Mouse (Mus musculus) forebrain, embryonic 14.5 days (tissue): ENCODE results near the gene Rpl23. TPM values are rescaled to one million over a fixed set of nuclear protein-coding genes. Genes with fewer than 3 reads are reported as not detected.

Experiments used
- ATAC-seq: fragments of 200-750 bp; cut with Nextera tagmentation; 2 replicates; pipeline ENCODE4 v1.8.0; 2017; ENCODE audit warnings: mild to moderate bottlenecking, moderate library complexity
- DNase-seq: peaks from one replicate; pipeline ENCODE4 v3.0.0-alpha.2; 2015; ENCODE audit warnings: low spot score
- H3K27ac ChIP-seq: fragments of 300-500 bp; sonication (generic); 2 replicates; pipeline ENCODE4 v1.5.1; 2014; ENCODE audit warnings: low read depth, mild to moderate bottlenecking, control low read depth, low read length, moderate library complexity
- H3K27me3 ChIP-seq: fragments of 300-500 bp; sonication (generic); replicated peaks from 2 replicates; pipeline ENCODE4 v1.6.1; 2014; ENCODE audit warnings: low read length, control low read depth, mixed read lengths; ENCODE audit not compliant: control insufficient read depth, insufficient read depth
- H3K36me3 ChIP-seq: fragments of 300-500 bp; sonication (generic); 2 replicates; pipeline ENCODE4 v1.6.1; 2014; ENCODE audit warnings: low read length, control low read depth; ENCODE audit not compliant: control insufficient read depth, insufficient read depth
- H3K4me1 ChIP-seq: fragments of 300-500 bp; sonication (generic); 2 replicates; pipeline ENCODE4 v1.6.1; 2014; ENCODE audit warnings: antibody characterized with exemption, low read length, control low read depth; ENCODE audit not compliant: control insufficient read depth, insufficient read depth
- H3K4me2 ChIP-seq: fragments of 300-500 bp; sonication (generic); 2 replicates; pipeline ENCODE4 v1.6.1; 2014; ENCODE audit warnings: mild to moderate bottlenecking, control low read depth, low read length
- H3K4me3 ChIP-seq: fragments of 300-500 bp; sonication (generic); 2 replicates; pipeline ENCODE4 v1.5.1; 2014; ENCODE audit warnings: low read depth, low read length, control low read depth
- H3K9ac ChIP-seq: fragments of 300-500 bp; sonication (generic); 2 replicates; pipeline ENCODE4 v1.6.1; 2014; ENCODE audit warnings: mild to moderate bottlenecking, low read length, control low read depth, moderate library complexity
- H3K9me3 ChIP-seq: fragments of 300-500 bp; sonication (generic); replicated peaks from 2 replicates; pipeline ENCODE4 v1.6.1; 2016; ENCODE audit warnings: low read length, control low read depth, mixed read lengths; ENCODE audit not compliant: control insufficient read depth
- WGBS: fragments of 180-500 bp; shearing (Covaris S2); extraction: QIAGEN DNeasy Blood & Tissue Kit; methylation state at CpG from one replicate; pipeline ENCODE4 v1.1.7; 2014; 5-methylcytosine and 5-hydroxymethylcytosine counted together
- polyA plus RNA-seq: library from polyadenylated mRNA; unstranded; fragments of >200 nt; fragmentation: Nextera tagmentation; extraction: Ambion mirVana; gene quantifications from 2 replicates; pipeline ENCODE4 v1.2.1, GENCODE M21; 2014

The Rpl23 gene
- polyA plus RNA-seq, 1 experiment from 2014 or later, result 451 TPM

GRCm38 (mm10) chr11:97744063-97744717 is 38.0 kb downstream of the Rpl23 start, which contains the start of gene Pip4k2b:
Gene Pip4k2b (minus strand): TSS chr11:97744704.
- Histone ChIP-seq H3K4me3 (peak within 1 kb of the TSS; percentile 69), H3K4me1 (peaks cover 15% of the 10 kb centered on the region), H3K4me2 (peak within 1 kb of the TSS; percentile 66), H3K27me3 (no peaks in the 10 kb centered on the region), H3K27ac (peak within 1 kb of the TSS; percentile 94), H3K9ac (peak within 1 kb of the TSS; percentile 76), H3K36me3 (peaks cover 31% of the 10 kb centered on the region), H3K9me3 (no peaks in the 10 kb centered on the region)
- ATAC-seq (peak; percentile 30), DNase-seq (no peak)
- WGBS, result under 1% methylated on average over 58 of the region's 63 CpGs

GRCm38 (mm10) chr11:97743423-97743822 is 38.8 kb downstream of the Rpl23 start:
- Histone ChIP-seq H3K36me3 (peaks cover 25% of the 10 kb centered on the region), H3K27me3 (no peaks in the 10 kb centered on the region), H3K4me2 (peak overlapping the region; percentile 66), H3K9me3 (no peaks in the 10 kb centered on the region), H3K9ac (peak overlapping the region; percentile 75), H3K4me1 (peaks cover 15% of the 10 kb centered on the region), H3K27ac (0 out of 2 replicates have a peak overlapping the region, but pooled peaks have one; percentile 94), H3K4me3 (peak overlapping the region; percentile 69)
- WGBS, result 35% methylated on average over 9 of the region's 9 CpGs
- no peak for DNase-seq
- no peak for ATAC-seq

GRCm38 (mm10) chr11:97742591-97742990 is 39.6 kb downstream of the Rpl23 start:
- no peaks in the 10 kb centered on the region for H3K27me3 ChIP-seq
- DNase-seq (no peak), ATAC-seq (no peak)
- H3K9ac ChIP-seq, result peak overlapping the region; percentile 29; the same call in 1 of the 2 replicates
- H3K27ac ChIP-seq, result no peak overlapping the region
- H3K36me3 ChIP-seq, result peaks cover 17% of the 10 kb centered on the region
- peak overlapping the region; percentile 66 for H3K4me2 ChIP-seq
- no peaks in the 10 kb centered on the region for H3K9me3 ChIP-seq
- H3K4me1 ChIP-seq, result peaks cover 15% of the 10 kb centered on the region
- H3K4me3 ChIP-seq, result no peak overlapping the region
- WGBS, result 69% methylated on average over 9 of the region's 9 CpGs

- Histone ChIP-seq H3K4me1 (peaks cover 15% of the 10 kb centered on the region), H3K4me2 (0 out of 2 replicates have a peak overlapping the region, but pooled peaks have one; percentile 5), H3K9ac (no peak overlapping the region), H3K9me3 (no peaks in the 10 kb centered on the region), H3K36me3 (peaks cover 13% of the 10 kb centered on the region), H3K4me3 (no peak overlapping the region), H3K27me3 (no peaks in the 10 kb centered on the region), H3K27ac (no peak overlapping the region)
- 93% methylated on average over 5 of the region's 5 CpGs for WGBS
- ATAC-seq (no peak), DNase-seq (no peak)
These were observed 40.1 kb downstream of the Rpl23 start for GRCm38 (mm10) chr11:97742157-97742556.

GRCm38 (mm10) chr11:97740190-97740589 is 42.0 kb downstream of the Rpl23 start:
- H3K4me3 ChIP-seq, result no peak overlapping the region
- no peak for DNase-seq
- no peak overlapping the region for H3K27ac ChIP-seq
- H3K9me3 ChIP-seq, result no peaks in the 10 kb centered on the region
- H3K4me1 ChIP-seq, result peaks cover 15% of the 10 kb centered on the region
- H3K4me2 ChIP-seq, result no peak overlapping the region
- 43% methylated on average over 7 of the region's 7 CpGs for WGBS
- H3K9ac ChIP-seq, result no peak overlapping the region
- H3K36me3 ChIP-seq, result no peaks in the 10 kb centered on the region
- H3K27me3 ChIP-seq, result no peaks in the 10 kb centered on the region
- no peak for ATAC-seq

- no peak overlapping the region for H3K4me3 ChIP-seq
- H3K36me3 ChIP-seq, result no peaks in the 10 kb centered on the region
- no peaks in the 10 kb centered on the region for H3K27me3 ChIP-seq
- WGBS, result 92% methylated on average over 3 of the region's 3 CpGs
- H3K4me1 ChIP-seq, result peaks cover 15% of the 10 kb centered on the region
- H3K9ac ChIP-seq, result no peak overlapping the region
- no peak overlapping the region for H3K27ac ChIP-seq
- H3K9me3 ChIP-seq, result no peaks in the 10 kb centered on the region
- no peak for ATAC-seq
- DNase-seq, result no peak
- no peak overlapping the region for H3K4me2 ChIP-seq
These were observed 43.1 kb downstream of the Rpl23 start for GRCm38 (mm10) chr11:97739155-97739554.

DNA sequence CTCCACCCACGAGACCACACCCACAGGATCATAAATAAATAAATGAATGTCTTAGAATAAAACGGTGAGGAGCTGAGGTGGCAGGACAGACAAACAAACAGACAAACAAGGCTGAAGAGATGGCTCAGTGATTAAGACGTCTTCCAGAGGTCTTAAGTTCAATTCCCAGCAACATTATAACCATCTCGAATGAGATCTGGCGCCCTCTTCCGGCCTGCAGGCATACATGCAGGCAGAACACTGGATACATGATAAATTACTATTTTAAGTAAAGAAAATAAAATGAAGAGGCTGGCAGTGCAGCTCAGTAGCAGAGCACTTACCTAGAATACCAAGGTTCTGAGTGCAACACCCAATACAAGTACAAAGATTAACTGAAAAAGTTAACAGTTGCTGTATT is 43.5 kb downstream of the Rpl23 start:
- WGBS, result 67% methylated on average over 6 of the region's 6 CpGs
- Histone ChIP-seq H3K36me3 (no peaks in the 10 kb centered on the region), H3K9me3 (no peaks in the 10 kb centered on the region), H3K4me1 (peaks cover 17% of the 10 kb centered on the region), H3K4me3 (no peak overlapping the region), H3K27ac (no peak overlapping the region), H3K9ac (no peak overlapping the region), H3K27me3 (no peaks in the 10 kb centered on the region), H3K4me2 (no peak overlapping the region)
- ATAC-seq (no peak), DNase-seq (no peak)

- DNase-seq (no peak), ATAC-seq (no peak)
- H3K4me1 ChIP-seq, result peaks cover 7% of the 10 kb centered on the region
- H3K4me2 ChIP-seq, result no peak overlapping the region
- no peak overlapping the region for H3K4me3 ChIP-seq
- no peak overlapping the region for H3K9ac ChIP-seq
- H3K27ac ChIP-seq, result no peak overlapping the region
- WGBS, result 74% methylated on average over 4 of the region's 4 CpGs
- H3K36me3 ChIP-seq, result no peaks in the 10 kb centered on the region
- no peaks in the 10 kb centered on the region for H3K9me3 ChIP-seq
- H3K27me3 ChIP-seq, result no peaks in the 10 kb centered on the region
These were observed 44.6 kb downstream of the Rpl23 start for GRCm38 (mm10) chr11:97737600-97737999.

DNA sequence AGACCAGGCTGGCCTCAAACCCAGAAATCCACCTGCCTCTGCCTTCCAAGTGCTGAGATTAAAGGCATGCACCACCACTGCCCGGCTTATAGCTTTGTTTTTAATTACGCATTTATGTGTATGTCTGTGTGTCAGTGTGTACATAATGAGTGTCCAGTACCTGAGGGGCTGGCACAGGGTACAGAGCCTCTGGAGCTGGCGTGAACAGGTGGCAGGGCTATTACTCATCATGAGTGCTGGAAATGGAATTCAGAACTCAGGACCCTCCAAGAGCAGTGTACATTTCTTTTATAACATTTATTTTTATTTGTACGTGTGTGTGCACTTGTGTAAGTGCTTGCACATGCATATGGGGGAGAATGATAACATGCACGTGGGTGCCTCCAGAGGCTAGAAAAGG is 45.6 kb downstream of the Rpl23 start:
- no peak for ATAC-seq
- H3K4me3 ChIP-seq, result no peak overlapping the region
- no peak overlapping the region for H3K27ac ChIP-seq
- no peaks in the 10 kb centered on the region for H3K27me3 ChIP-seq
- DNase-seq, result no peak
- no peak overlapping the region for H3K4me2 ChIP-seq
- no peaks in the 10 kb centered on the region for H3K9me3 ChIP-seq
- peaks cover 6% of the 10 kb centered on the region for H3K36me3 ChIP-seq
- WGBS, result 87% methylated on average over 5 of the region's 5 CpGs
- H3K9ac ChIP-seq, result no peak overlapping the region
- peaks cover 2% of the 10 kb centered on the region; the same call in 1 of the 2 replicates for H3K4me1 ChIP-seq
